Mouse (Mus musculus) C2C12 (cell line): ENCODE data around the gene Cox5b. TPM values are rescaled to one million over a fixed set of nuclear protein-coding genes. Genes with fewer than 3 reads are reported as not detected.
"Not testable (repeated sequence)": the region's sequence is repeated elsewhere in the genome, so short reads cannot be mapped to it uniquely, and the experiment has no call there.

ENCODE experiments used
- H3K27me3 ChIP-seq: one replicate; pipeline ENCODE4 v1.6.1; 2011; ENCODE audit not compliant: control insufficient read depth, insufficient read depth, insufficient read length
- H3K36me3 ChIP-seq: one replicate; pipeline ENCODE4 v1.6.1; 2011; ENCODE audit not compliant: control insufficient read depth, insufficient read depth
- H3K4me3 ChIP-seq: one replicate; pipeline ENCODE4 v1.5.1; 2011; ENCODE audit warnings: mild to moderate bottlenecking, control low read depth; ENCODE audit not compliant: poor library complexity, insufficient read depth, severe bottlenecking
- H3K79me2 ChIP-seq: one replicate; pipeline ENCODE4 v1.6.1; 2011; ENCODE audit not compliant: control insufficient read depth, insufficient read depth
- H3K79me3 ChIP-seq: one replicate; pipeline ENCODE4 v1.6.1; 2011; ENCODE audit warnings: low read depth, control low read depth
- H3ac ChIP-seq: one replicate; pipeline ENCODE3; 2011; ENCODE audit warnings: low read depth; ENCODE audit not compliant: control insufficient read depth, insufficient read length
- CEBPB ChIP-seq: IDR thresholded peaks from one replicate; pipeline ENCODE4 v1.6.1; 2011; ENCODE audit warnings: low read depth, mild to moderate bottlenecking, control low read depth, moderate library complexity
- CTCF ChIP-seq: IDR thresholded peaks from one replicate; pipeline ENCODE4 v1.5.1; 2011; ENCODE audit not compliant: control insufficient read depth, insufficient read depth, insufficient read length
- FOSL1 ChIP-seq: IDR thresholded peaks from one replicate; pipeline ENCODE4 v1.8.0; 2011; ENCODE audit warnings: mild to moderate bottlenecking, low read length; ENCODE audit not compliant: poor library complexity, insufficient read depth, severe bottlenecking
- MAX ChIP-seq: IDR thresholded peaks from one replicate; pipeline ENCODE4 v1.6.1; 2011; ENCODE audit warnings: mild to moderate bottlenecking, control low read depth
- MYOD1 ChIP-seq: IDR thresholded peaks from one replicate; pipeline ENCODE4 v1.6.1; 2011; ENCODE audit warnings: low read depth; ENCODE audit not compliant: control insufficient read depth, insufficient read length
- MYOG ChIP-seq: IDR thresholded peaks from one replicate; pipeline ENCODE4 v1.6.1; 2011; ENCODE audit not compliant: control insufficient read depth, insufficient read length; ENCODE audit errors: extremely low read depth
- USF1 ChIP-seq: IDR thresholded peaks from one replicate; pipeline ENCODE4 v1.6.1; 2011; ENCODE audit warnings: low read depth, mild to moderate bottlenecking, control low read depth, moderate library complexity
- polyA plus RNA-seq: library from polyadenylated mRNA; unstranded; fragments of >200 nt; fragmentation: generic; extraction: Trizol; gene quantifications from one replicate; pipeline ENCODE4 v1.2.1, GENCODE M21; 2012; ENCODE audit warnings: missing spikeins

The Cox5b gene
- polyA plus RNA-seq, 1 experiment = 734 TPM

DNA sequence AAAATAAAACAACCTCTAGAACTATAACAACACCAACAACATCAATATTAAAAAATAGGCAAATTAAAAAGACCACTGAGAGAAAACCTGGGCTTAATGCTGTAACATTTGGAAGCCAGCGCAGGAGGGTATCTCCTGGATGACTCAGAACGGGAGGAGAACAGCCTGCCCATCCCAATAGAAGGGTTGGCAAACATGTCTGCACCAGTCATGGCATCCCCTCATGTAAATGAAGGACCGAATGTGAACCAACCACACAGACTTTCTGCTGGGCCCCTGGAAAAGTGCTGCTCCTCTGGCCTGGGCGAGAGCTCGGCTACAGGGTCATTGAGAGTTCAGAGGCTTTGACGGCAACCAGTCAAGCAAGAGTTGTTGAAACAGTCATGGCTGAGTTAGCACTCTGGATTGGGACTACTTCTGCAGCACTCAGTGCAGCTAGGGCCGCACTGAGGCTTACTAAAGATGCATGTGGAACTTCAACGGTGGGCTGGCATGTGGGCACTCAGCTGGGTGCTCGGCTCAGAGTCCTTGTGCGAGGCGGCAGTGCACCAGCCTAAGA lies 26.0 kb upstream of the Cox5b start:
- no peak overlapping the region for H3ac ChIP-seq

DNA sequence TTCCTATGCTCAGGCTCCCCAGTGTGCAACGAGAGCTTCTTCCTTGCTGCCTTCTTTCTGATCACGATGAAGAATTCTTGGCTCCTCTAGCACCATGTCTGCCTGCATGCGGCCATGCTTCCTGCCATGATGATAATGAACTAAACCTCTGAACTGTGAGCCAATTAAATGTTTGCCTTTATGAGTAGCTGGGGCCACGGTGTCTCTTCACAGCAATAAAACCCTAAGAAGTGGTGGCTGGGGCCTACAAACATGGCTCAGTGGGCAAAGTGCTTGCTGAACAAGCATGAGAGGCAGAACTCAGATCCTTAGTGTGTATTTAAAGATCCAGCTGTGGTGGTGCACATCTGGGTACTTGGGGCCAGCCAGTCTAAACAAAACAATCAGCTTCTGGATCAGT lies 25.3 kb upstream of the Cox5b start:
- no peak for TF ChIP-seq MAX
- no peaks in the 10 kb centered on the region for H3K79me3 ChIP-seq
- H3K36me3 ChIP-seq = no peaks in the 10 kb centered on the region
- H3K79me2 ChIP-seq = no peaks in the 10 kb centered on the region
- no peaks in the 10 kb centered on the region for H3K27me3 ChIP-seq
- no peak overlapping the region for H3K4me3 ChIP-seq
- H3ac ChIP-seq = no peak overlapping the region

More for the DNA sequence above, 26.0 kb upstream of the Cox5b start:
- Histone ChIP-seq H3K4me3 (no peak overlapping the region), H3K79me2 (no peaks in the 10 kb centered on the region), H3K36me3 (no peaks in the 10 kb centered on the region), H3K79me3 (no peaks in the 10 kb centered on the region), H3K27me3 (no peaks in the 10 kb centered on the region)
- TF ChIP-seq MYOG (no peak), FOSL1 (no peak), USF1 (no peak), CEBPB (no peak), MAX (no peak), CTCF (no peak), MYOD1 (no peak)

- not testable (repeated sequence) for H3K27me3 ChIP-seq, H3ac ChIP-seq, H3K36me3 ChIP-seq, H3K4me3 ChIP-seq, H3K79me2 ChIP-seq, H3K79me3 ChIP-seq
Measured at GRCm38 (mm10) chr1:36668007-36668406, 23.2 kb upstream of the Cox5b start.

DNA sequence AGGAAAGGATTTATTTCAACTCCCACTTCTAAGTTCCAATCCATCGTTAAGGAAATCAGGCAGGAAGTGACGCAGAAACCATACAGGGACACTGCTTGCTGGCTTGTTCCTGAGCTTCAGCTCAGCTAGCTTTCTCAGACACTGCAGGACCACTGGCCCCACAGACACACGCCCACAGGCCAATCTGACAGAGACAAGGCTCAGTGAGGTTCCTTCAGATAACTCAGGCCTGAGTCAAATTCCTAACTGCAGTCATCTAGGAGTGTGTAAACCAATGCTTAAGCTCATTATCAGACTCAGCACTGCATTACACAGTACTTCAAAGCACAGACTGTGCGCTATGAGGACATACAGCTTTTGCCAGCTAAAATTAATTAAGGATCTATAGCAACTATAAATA lies 21.0 kb upstream of the Cox5b start:
- no peak overlapping the region for H3K4me3 ChIP-seq
- H3K79me2 ChIP-seq = no peaks in the 10 kb centered on the region
- no peak overlapping the region for H3ac ChIP-seq
- TF ChIP-seq MAX = no peak
- no peak for TF ChIP-seq CEBPB
- no peak for TF ChIP-seq CTCF
- TF ChIP-seq FOSL1 = no peak
- no peak for TF ChIP-seq MYOG
- no peak for TF ChIP-seq USF1
- no peak for TF ChIP-seq MYOD1
- H3K27me3 ChIP-seq = no peaks in the 10 kb centered on the region
- no peaks in the 10 kb centered on the region for H3K36me3 ChIP-seq
- no peaks in the 10 kb centered on the region for H3K79me3 ChIP-seq

GRCm38 (mm10) chr1:36671260-36671659 lies 20.0 kb upstream of the Cox5b start:
- TF ChIP-seq MYOD1 (no peak), MYOG (no peak), MAX (no peak), USF1 (no peak), CEBPB (no peak), FOSL1 (no peak), CTCF (no peak)

GRCm38 (mm10) chr1:36672648-36673350 lies 18.4 kb upstream of the Cox5b start:
- no peaks in the 10 kb centered on the region for H3K79me2 ChIP-seq
- H3K4me3 ChIP-seq = no peak overlapping the region
- no peaks in the 10 kb centered on the region for H3K36me3 ChIP-seq
- TF ChIP-seq CTCF (no peak), FOSL1 (no peak), USF1 (no peak), MYOD1 (no peak), MAX (no peak)
- no peaks in the 10 kb centered on the region for H3K79me3 ChIP-seq
- H3ac ChIP-seq = no peak overlapping the region
- no peaks in the 10 kb centered on the region for H3K27me3 ChIP-seq

More at GRCm38 (mm10) chr1:36671260-36671659, 20.0 kb upstream of the Cox5b start:
- Histone ChIP-seq H3K36me3 (no peaks in the 10 kb centered on the region), H3K79me2 (no peaks in the 10 kb centered on the region), H3K27me3 (no peaks in the 10 kb centered on the region), H3K4me3 (no peak overlapping the region), H3ac (no peak overlapping the region), H3K79me3 (no peaks in the 10 kb centered on the region)
